Mouse (Mus musculus): ENCODE measurements around the gene Dglucy.

DNA sequence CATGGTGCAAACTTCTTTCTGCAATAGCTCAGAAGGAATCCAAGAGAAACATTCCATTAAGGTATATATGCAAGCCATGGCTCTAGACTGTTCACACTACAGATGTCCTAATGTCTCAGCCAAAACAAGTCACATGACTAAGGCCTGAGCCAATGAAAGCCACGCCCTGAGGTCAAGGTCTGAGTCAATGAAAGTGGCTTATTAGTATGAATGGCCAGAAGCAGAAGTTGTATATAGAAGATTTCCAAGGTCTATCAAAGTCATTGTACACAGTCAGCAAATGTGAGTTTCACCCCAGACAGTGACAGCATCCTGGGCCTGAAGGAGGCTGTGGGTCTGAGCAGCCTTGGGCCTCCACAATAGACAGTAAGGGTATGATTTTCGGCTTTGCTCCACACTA lies 52.2 kb downstream of the Dglucy start:
- TF ChIP-seq POLR2A (IDR thresholded peaks at IDR 0.05; ENCODE audit: borderline replicate concordance, low read depth, low read length) (no peak), CTCF (IDR thresholded peaks at IDR 0.05; ENCODE audit: low read depth, low read length) (no peak)
